Mouse (Mus musculus): Measurements from ENCODE around the gene Repin1.
"Not testable (repeated sequence)": the region's sequence is repeated elsewhere in the genome, so short reads cannot be mapped to it uniquely, and the experiment has no call there.

Repin1 gene

DNA sequence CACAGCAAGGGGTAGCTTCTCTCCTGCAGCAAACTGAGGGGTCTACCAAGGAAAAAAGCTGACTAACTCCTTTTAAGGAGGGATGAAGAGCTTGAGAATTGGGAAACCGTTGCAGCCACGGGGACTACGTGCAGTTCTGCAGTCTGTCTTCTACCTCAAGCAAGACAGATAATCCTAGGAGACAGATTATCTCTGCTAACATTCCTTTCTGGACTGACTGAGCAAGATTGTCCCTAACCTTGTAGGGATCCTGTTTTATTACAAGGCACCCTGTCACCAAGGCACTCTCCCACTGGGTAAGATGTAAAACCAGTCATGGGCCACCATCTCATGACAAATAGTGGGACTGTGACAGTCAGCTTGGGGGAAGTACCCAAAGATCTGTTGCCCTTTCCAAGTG is 12.4 kb upstream of the Repin1 start:
- no peak for DNase-seq

GRCm38 (mm10) chr6:48582037-48582436 is 11.6 kb upstream of the Repin1 start:
- peak; percentile 53 for DNase-seq

- no peak for DNase-seq
These were observed 4.4 kb upstream of the Repin1 start, which contains the start of gene Gm45021 for GRCm38 (mm10) chr6:48589194-48589750. Gene Gm45021, plus strand, starts transcription at chr6:48589610.

- DNase-seq = no peak
These were observed 2.4 kb upstream of the Repin1 start for GRCm38 (mm10) chr6:48591221-48591845.

DNA sequence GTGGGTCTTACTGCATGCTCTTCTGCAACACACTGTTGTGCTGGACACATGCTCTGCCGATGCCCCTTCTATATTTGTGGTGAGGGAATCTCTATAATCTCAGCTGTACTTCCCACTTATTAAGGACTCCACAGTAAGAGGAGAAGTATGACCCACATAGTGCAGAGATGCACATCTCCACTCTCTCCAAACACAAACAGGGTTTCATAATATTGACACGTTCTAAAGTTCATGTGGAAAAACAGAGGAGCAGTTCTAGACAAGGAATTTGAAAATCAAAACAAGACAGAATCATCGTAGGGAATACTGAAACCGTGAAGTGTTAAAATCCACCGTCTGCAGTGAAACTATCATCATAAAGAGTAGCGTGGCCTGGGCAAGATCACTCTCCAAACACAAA is 1.8 kb upstream of the Repin1 start:
- DNase-seq = no peak

- DNase-seq = no peak
These were observed 508 bp downstream of the Repin1 start for GRCm38 (mm10) chr6:48594043-48594738.

DNA sequence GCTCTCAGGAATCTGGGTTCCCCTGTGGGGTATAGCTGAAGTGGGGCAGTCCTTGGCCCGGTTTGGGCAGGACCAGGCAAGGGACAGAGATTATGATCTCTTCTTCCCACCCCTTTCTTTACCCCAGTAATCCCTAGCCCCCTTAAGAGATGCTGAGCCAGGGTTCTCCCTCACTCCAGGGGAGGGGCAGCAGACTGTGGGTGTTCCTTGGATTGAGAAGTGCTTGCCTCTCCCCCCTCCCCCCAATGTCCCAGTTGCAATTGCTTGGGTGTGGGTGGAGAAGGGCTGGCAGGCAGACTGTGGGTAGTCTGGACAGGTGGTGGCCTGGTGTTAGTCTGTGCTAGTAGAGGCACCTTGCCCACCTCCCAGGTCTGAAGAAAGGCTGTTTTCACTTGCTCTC is 1.6 kb downstream of the Repin1 start:
- DNase-seq = no peak

DNA sequence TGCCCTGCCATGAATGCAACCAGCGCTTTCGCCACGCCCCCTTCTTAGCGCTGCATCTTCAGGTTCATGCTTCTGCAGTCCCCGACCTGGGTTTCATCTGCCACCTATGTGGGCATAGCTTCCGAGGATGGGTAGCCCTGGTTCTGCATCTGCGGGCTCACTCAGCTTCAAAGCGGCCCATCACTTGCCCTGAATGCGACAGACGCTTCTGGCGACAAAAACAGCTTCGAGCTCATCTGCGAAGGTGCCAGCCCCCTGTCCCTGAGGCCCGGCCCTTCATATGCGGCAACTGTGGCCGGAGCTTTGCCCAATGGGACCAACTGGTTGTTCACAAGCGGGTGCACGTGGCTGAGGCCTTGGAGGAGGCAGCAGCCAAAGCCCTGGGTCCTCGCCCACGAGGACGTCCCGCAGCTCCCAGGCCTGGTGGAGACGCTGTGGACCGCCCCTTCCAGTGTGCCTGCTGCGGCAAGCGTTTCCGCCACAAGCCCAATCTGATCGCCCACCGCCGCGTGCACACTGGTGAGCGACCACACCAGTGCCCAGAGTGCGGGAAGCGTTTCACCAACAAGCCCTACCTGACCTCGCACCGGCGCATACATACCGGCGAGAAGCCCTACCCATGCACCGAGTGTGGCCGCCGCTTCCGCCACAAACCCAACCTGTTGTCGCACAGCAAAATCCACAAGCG is 3.0 kb downstream of the Repin1 start:
- no peak for DNase-seq

DNA sequence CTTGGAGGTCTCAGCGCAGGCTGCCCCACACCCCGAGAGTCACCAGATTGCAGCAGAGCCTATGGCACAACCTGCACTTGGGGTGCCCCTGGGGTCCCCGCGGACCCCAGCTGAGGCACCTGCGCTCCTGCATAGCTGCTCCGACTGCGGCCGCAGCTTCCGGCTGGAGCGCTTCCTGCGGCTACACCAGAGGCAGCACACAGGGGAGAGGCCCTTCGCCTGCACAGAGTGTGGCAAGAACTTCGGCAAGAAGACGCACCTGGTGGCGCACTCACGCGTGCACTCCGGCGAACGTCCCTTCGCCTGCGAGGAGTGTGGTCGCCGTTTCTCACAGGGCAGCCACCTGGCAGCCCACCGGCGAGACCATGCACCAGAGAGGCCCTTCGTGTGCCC is 3.5 kb downstream of the Repin1 start:
- DNase-seq = no peak

GRCm38 (mm10) chr6:48600594-48600993 is 6.9 kb downstream of the Repin1 start:
- DNase-seq = no peak

DNA sequence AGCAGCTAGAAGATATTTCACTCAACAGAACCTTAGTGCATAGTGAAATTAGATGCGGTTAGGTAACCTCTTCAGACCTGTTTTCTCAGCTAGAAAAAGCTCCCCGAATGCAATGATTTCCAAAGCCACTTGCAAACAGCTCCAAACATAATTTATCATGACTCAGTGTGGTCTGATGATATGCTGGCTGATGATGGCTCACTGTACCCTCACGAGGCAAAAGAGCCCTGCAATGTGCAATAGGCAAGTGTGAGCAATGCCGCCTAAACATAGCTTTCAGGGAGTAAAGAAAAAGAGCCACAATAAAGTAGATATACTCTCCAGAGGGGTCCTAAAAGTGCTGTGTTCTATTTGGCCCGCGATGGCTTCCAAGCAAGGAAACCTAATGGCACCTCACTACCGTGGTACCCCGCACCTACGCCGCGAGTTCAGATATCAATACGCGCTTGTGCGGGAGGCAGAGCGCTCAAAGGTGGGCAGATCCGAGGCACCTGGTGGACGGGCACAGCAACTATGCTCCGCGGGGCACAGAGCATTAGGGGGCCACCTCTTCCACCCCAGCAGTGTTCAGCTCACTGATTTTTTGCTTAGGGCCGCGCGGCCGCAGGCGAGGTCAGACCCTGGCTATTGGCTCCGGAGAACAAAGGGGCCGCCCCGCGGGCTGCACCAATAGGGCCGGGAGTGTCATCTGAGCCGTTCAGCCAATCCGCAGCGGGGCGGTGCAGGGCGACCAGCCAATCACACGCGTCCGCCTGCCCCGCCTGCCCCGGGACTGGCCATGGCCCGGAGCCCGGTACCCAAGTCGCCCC is 7.8 kb downstream of the Repin1 start, which contains the start of gene Zfp775:
Zfp775 (plus strand) TSS at position 793 of the 809 bp plus-strand sequence.
- DNase-seq = peak; percentile 94

- DNase-seq = no peak
These were observed 8.5 kb downstream of the Repin1 start for GRCm38 (mm10) chr6:48602080-48602741.

- no peak for DNase-seq
These were observed 14.4 kb downstream of the Repin1 start for GRCm38 (mm10) chr6:48608124-48608523.

DNA sequence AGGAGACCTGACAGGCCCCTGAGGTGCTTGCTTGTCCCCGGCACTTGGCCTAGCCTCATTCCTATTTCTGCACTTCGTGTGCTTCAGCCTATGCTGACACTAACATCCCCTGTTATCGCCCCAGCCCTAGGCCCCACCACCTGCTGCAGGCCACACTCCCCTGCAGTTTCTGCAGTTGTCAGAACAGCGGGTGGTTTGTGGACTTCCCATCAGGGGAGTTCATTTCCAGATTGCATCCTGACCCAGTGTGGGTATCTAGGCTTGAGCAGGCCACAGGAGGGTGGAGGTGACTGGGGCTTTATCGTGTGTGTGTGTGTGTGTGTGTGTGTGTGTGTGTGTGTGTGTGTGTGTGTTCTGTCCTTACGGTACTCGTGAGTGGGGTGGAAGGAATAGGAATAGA is 15.8 kb downstream of the Repin1 start:
- DNase-seq = no peak

- DNase-seq = no peak
These were observed 17.0 kb downstream of the Repin1 start for GRCm38 (mm10) chr6:48610657-48611056.

DNA sequence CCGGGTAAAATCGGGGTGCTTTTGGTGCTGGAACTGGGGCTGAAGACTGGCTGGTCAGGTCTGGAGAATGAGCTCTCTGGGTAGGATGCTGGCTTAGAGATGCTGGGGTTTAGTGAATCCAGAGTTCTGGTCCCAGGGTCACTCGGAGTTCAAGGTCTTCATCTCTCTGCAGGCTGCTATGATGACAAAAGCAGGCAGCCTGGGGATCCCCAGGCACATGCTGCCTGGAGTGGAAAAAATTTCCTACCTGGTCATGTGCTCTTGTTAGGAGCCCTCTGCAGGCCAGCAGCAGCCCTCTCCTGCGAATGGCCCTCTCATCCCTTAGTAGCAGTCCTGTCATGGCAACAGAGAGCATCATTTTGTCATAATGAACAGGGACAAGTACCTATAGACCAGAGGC is 19.8 kb downstream of the Repin1 start:
- no peak for DNase-seq

DNA sequence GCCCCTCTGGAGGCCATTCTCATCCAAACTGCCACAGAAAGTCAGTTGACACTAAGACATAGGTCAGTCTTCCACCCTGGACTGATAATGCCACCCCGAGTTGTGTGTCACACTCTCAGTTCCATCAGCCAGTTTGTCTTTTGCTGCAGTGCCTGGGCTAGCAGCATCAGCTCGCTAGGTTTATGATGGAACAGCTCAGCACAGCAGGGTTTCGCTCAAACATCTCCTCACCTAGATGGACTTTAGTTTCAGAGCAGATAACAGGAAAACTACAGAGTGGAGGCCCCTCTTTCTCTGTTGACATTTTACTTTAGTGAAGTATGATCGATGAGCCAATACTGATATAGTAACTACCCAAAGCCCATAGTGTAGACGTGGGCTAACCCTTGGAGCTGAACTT is 21.1 kb downstream of the Repin1 start:
- DNase-seq = no peak

- no peak for DNase-seq
These were observed 26.3 kb downstream of the Repin1 start for GRCm38 (mm10) chr6:48620031-48620430.

DNA sequence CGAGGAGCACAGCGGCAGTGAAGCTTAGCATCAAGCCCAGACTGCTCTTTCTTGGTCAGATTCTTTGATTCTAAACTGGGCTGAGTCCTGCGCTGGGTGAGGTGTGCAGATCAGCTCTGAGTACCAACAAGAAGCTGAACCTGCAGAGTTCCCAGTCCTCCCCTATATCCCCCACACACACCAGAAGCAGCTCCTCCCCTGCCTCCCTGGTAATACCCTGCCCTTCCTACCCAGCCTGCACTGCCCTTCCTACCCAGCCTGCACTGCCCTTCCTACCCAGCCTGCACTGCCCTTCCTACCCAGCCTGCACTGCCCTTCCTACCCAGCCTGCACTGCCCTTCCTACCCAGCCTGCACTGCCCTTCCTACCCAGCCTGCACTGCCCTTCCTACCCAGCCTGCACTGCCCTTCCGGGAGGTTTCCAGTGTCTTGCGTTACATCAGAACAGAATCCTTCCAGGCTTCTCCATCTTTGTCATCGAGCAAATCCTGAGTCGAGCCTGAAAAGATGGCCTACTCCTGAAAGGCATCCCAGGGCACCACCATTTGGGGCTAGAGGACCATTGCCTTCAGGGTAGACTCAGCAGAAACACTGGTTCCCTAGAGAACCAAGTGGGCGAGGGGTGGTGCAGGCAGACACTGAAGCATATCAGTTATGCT is 28.6 kb downstream of the Repin1 start:
- DNase-seq = not testable (repeated sequence)

DNA sequence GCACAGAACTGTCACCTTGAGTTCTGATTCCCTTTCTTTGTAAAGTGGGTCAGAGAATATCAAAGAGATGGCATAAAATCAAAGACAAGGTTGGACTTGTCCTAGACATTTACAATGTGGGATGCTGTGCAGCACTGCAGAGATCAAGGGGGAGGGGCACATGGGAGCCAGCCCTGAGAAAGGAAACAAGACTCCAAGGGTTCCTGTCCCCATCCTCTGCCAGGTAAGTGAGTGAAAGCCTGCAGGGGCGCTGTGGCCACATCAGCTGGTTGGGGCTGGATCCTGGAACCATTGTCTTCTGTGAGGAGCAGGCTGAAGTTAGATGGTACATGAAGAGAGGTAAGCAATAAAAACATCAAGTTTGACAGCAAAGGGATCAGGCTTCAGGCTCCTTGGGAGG is 29.8 kb downstream of the Repin1 start:
- no peak for DNase-seq

GRCm38 (mm10) chr6:48626464-48626863 is 32.8 kb downstream of the Repin1 start, which contains the start of gene AI854703:
Gene AI854703, plus strand, starts transcription at chr6:48626764.
- no peak for DNase-seq

DNA sequence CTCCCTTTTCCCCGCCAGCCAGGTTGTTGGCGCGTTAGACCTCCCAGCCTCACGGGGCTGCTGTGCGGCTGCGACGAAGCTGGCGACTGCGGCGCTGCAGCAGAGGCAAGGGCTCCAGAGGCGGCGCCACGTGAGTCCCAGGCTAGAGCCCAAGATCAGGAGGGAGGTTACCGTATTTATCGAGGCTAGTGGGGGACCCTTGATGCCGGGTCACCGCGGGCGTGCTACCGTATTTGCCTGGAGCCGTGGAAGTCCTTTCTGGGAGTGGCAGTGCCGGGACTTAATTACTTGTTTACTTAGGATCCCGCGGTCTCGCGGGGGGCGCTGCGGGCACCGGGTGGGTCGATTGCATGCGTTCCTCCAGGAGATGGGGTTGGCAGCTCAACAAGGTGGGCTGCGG is 33.3 kb downstream of the Repin1 start:
- DNase-seq = peak; percentile 52
